Mouse (Mus musculus) lung, adult 2 months (tissue): ENCODE results near the gene Dgki.

Source experiments
- CTCF ChIP-seq: fragments of 200-500 bp; IDR thresholded peaks from 2 replicates; pipeline ENCODE4 v1.5.1; 2011; ENCODE audit warnings: mild to moderate bottlenecking, low read length, control low read depth; ENCODE audit not compliant: insufficient read depth
- POLR2A ChIP-seq: fragments of 200-500 bp; IDR thresholded peaks from 2 replicates; pipeline ENCODE4 v1.6.1; 2011; ENCODE audit warnings: low read depth, mild to moderate bottlenecking, control low read depth, low read length, borderline replicate concordance; ENCODE audit errors: extremely low read depth

DNA sequence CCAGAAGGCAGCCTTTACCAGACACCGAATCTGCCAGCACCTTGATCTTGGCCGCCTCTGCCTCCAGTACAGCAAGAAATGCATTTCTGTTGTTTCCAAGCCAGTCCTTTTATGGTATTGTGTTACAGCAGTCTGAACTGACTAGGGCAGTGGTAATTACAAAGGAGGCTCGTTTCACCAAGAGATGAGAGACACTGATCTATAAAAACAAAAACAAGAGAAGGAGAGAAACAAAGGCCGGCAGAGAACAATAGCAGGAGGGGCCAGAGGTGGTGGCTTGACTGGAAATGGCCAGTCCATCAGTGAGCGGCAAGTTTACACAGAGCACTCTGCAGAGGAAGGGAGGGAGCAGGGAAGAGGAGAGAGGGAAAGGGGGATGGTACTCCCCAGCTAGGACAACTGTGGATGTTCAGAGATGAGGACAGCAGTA is 36.9 kb upstream of the Dgki start:
- TF ChIP-seq CTCF: no peak
- TF ChIP-seq POLR2A: no peak
